Mouse (Mus musculus) frontal cortex, postnatal 10 days (tissue): ENCODE measurements around the gene Pon1.

Source experiments
- DNase-seq, 2 experiments: peaks; one replicate each; pipeline ENCODE4 v3.0.0; 2022; ENCODE audit warnings: low spot score in 2 of 2, mixed read lengths in 1 of 2

Pon1 gene

GRCm38 (mm10) chr6:5134986-5135385, 58.8 kb downstream of the Pon1 start:
- DNase-seq = no peak

DNA sequence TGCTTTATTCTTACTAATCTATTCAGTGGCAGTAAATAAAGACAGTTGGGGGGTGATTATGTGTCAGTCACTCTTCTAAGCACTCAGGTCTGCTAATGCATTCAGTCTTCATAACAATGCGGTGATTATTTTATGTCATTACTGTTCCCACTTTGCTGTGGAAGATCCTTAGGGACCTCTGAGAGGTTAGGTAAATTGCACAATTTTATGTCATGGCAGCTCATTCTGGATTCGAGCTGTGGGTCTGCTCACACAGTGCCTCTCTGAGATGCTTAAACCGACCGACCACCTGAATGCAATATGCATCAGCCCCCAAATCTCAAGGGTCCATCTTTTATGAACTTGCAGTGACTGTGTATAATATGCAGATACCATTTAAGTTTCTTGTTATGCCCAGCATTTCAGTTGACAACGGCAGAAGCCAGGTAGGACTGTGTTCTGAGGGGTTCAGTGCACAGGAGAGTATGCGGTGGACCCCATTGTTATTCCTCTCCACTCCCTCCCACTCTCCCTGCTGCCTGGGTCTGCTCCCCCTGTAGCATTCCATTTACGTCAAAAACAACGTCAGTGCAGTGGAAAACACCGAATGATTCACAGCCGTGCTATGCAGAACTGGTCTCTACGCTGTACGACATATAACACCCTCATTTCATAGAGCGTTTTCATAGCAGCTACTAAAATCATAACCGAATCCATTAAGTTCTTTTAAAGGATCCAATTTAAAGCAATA, 64.2 kb downstream of the Pon1 start:
- DNase-seq = no peak

DNA sequence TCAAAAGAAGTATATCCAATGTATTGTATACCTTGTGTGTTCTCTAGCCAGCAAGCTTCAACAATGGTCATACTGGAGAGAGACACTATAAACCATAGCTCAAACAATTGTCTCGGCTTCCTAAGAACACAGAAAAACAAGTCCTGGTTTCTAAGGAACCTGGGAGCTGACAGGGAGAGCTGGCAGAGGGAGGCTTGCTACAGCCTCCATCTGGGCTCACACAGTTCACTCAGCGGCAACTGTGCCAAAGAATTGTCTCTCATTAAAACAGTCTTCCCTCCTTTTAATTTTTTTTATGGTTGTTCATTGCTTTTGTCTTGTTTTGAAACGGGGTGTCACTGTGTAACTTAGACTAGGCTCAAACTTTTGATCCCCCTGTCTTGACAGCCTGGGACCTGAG, 73.5 kb downstream of the Pon1 start:
- no peak for DNase-seq

DNA sequence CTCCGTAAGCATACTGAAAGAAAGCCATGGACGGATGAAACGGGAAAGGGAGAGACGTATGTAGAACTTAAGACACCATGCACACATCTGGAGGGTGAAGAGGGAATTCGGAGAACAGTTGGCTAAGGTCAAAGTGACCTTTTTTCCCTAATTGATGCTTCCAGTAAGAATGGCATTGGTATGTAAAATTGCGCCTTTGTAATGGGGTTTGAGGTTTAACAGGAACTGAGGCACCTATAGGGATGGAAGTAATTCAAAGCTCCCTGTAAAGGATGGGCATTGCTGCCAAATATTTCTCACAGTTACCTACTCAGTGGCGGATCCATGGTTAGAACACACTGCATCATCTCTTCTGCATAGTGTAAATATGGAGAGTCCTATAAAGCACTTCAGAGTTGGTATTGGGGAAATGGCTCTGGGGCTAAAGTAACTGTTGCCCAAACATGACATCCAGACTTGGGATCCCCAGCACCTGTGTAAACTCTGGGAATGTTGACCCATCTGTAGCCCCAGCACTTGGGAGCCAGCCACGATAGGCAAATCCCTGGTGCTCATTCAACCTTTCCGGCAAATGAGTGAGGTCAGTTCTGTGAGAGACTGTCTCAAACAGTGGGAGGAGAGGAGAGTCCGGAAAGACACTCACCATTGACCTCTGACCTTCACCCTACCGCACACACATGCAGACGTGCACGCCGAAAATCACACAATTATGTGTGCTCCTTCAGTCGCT, 74.4 kb downstream of the Pon1 start:
- DNase-seq = no peak
